Mouse (Mus musculus): ENCODE data around the gene Cecr2. TPM values are rescaled to one million over a fixed set of nuclear protein-coding genes. Genes with fewer than 3 reads are reported as not detected.
"Not testable (repeated sequence)": the region's sequence is repeated elsewhere in the genome, so short reads cannot be mapped to it uniquely, and the experiment has no call there.

Cecr2 gene
- polyA plus RNA-seq, 1 experiment = 3.2 TPM

- no peak for DNase-seq (ENCODE audit: extremely low spot score in 1 of 2, low spot score in 1 of 2)
Measured at GRCm38 (mm10) chr6:120806999-120807737, 141.0 kb downstream of the Cecr2 start.

- no peak for DNase-seq (ENCODE audit: extremely low spot score in 1 of 2, low spot score in 1 of 2)
Measured at GRCm38 (mm10) chr6:120807738-120808081, 141.5 kb downstream of the Cecr2 start.

DNA sequence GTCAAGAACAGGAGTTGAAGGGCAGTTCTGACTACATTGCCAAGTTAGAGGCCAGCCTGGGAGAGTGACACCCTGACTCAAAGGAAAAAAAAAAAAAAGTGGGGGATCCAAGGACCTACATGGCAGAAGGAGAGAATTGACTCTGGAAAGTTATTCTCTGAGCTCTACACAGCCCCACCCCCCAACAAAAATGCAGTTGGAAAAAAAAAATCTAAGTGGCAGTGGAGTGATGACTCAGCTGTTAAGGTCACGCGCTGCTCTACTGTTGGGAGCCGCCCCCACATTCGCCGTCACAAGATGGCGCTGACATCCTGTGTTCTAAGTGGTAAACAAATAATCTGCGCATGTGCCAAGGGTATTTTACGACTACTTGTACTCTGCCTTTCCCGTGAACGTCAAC lies 145.8 kb downstream of the Cecr2 start:
- DNase-seq (ENCODE audit: extremely low spot score in 1 of 2, low spot score in 1 of 2) = not testable (repeated sequence)

GRCm38 (mm10) chr6:120819294-120819693 lies 153.1 kb downstream of the Cecr2 start:
- no peak for DNase-seq (ENCODE audit: extremely low spot score in 1 of 2, low spot score in 1 of 2)

DNA sequence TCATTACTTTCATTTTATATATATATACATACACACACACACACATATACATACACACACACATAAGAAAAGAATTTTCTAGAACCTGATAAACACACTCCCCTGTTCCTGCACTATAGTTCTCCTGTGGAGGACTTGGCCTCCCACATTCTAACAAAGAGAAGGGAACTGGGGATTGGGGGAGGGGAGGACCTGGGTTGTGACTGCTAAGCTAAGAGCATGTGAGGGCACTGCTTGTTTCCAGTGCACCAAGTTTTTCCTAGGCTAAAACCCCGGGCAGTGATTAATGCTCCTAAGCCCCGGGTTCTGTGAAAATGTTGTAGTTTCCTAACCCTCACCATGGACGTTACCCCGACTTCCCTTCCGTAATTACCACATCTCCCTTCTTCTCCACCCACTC lies 154.0 kb downstream of the Cecr2 start:
- no peak for DNase-seq (ENCODE audit: extremely low spot score in 1 of 2, low spot score in 1 of 2)

Other genes starting within 250 kb of the Cecr2 start
- 10.1 and 13.2 TPM in 2 replicates for gene Il17ra, start 203.1 kb upstream of the Cecr2 start, polyA plus RNA-seq (2012; rRNA removed)
- gene Tmem121b, start 172.6 kb upstream of the Cecr2 start, polyA plus RNA-seq (2012; rRNA removed) = 28.7 and 31.8 TPM in 2 replicates
- 43.0 and 48.3 TPM in 2 replicates for gene Hdhd5, start 135.1 kb upstream of the Cecr2 start, polyA plus RNA-seq (2012; rRNA removed)
- gene Slc25a18, start 107.2 kb downstream of the Cecr2 start, polyA plus RNA-seq (2012; rRNA removed) = 123 and 130 TPM in 2 replicates
- gene Atp6v1e1, start 156.4 kb downstream of the Cecr2 start, polyA plus RNA-seq (2012; rRNA removed) = 566 and 574 TPM in 2 replicates
- gene Bcl2l13, start 169.8 kb downstream of the Cecr2 start, polyA plus RNA-seq (2012; rRNA removed) = 22.3 and 23.8 TPM in 2 replicates